ENCODE assay signal across 8 mouse cellular contexts in the genomic region with DNA sequence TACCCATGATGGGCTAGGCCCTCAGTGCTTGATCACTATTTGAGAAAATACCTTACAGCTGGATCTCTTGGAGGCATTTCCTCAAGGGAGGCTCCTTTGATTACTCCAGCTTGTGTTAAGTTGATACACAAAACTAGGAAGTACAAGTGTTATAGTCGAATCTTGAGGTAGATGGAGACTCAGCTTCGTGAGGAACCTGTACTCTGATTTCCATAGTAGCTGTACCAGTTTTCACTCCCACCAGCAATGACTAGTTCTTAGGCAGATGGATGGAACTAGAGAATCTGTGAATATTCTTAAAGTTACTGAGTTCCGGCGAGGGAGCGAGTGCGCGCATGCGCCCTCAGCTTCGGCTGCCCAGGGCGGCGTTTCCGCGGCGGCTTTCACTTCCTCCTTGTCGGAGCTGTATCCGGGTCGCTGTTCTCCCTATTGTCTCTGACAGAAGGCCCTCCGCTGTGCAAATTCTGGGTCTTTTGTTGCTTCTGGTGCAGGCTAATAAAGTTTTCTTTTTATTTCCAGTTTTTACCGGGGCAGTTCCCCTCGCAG. TPM values are rescaled to one million over a fixed set of nuclear protein-coding genes. Genes with fewer than 3 reads are reported as not detected.
A peak's percentile ranks its signal among the peaks of the same experiment; 100 is the strongest.
DNase-seq lines count a peak whose midpoint lies in the region; ATAC-seq lines count a peak whose summit lies in the region.

No protein-coding gene starts in this region.

- H3K27me3 ChIP-seq in hindbrain, embryonic 16.5 days (replicated peaks; ENCODE audit: control insufficient read depth, insufficient read depth, low read length), result no peaks in the 10 kb centered on the region

- H3K36me3 ChIP-seq in hindbrain, embryonic 16.5 days (ENCODE audit: control insufficient read depth, insufficient read depth, low read length), result no peaks in the 10 kb centered on the region
- no peaks in the 10 kb centered on the region for H3K36me3 ChIP-seq in macrophage (ENCODE audit: inconsistent target)

- no peaks in the 10 kb centered on the region for H3K9me3 ChIP-seq in hindbrain, embryonic 16.5 days (ENCODE audit: control insufficient read depth, low read length)

- H3K4me2 ChIP-seq in hindbrain, embryonic 16.5 days (ENCODE audit: low read length), result peak overlapping the region; percentile 59

- H3K79me2 ChIP-seq in macrophage (ENCODE audit: inconsistent target), result peaks cover 40% of the 10 kb centered on the region

- peak overlapping the region; percentile 97 for H3K9ac ChIP-seq in hindbrain, embryonic 16.5 days (ENCODE audit: low read depth, low read length)

- peak; percentile 89 for DNase-seq in T-cell, adult 2 months (ENCODE audit: low spot score)
- peak; percentile 84 to 91 for DNase-seq in cerebellum, postnatal 25 days
- peak; percentile 85 to 88 for DNase-seq in frontal cortex, postnatal 36 days (ENCODE audit: low spot score in 2 of 2)
- peak; percentile 85 to 93 for DNase-seq in left cerebral cortex, adult 18-20 months (ENCODE audit: low spot score in 2 of 2)
- DNase-seq in right cerebral cortex, postnatal 10 days (ENCODE audit: low spot score in 2 of 2), result peak; percentile 95
- peak; percentile 75 for DNase-seq in urinary bladder, postnatal 25 days (ENCODE audit: low spot score)

- H3K4me3 ChIP-seq in hindbrain, embryonic 16.5 days (ENCODE audit: low read length), result peak overlapping the region; percentile 85
- H3K4me3 ChIP-seq in macrophage (ENCODE audit: inconsistent target), result peak overlapping the region; percentile 76

- peak overlapping the region; percentile 98 for H3K27ac ChIP-seq in hindbrain, embryonic 16.5 days (ENCODE audit: low read depth, low read length)
- peak overlapping the region; percentile 54 for H3K27ac ChIP-seq in macrophage

- under 1% methylated on average over 20 of the region's 20 CpGs for WGBS in hindbrain, embryonic 16.5 days
- under 1% methylated on average over 18 of the region's 20 CpGs for WGBS in macrophage (ENCODE audit: missing documents)

- peak; percentile 97 for ATAC-seq in hindbrain, embryonic 16.5 days

- H3K4me1 ChIP-seq in hindbrain, embryonic 16.5 days (ENCODE audit: control insufficient read depth, insufficient read depth, low read depth, low read length), result peaks cover 15% of the 10 kb centered on the region

RNA-seq across cellular contexts. Expression of a gene that starts 18.0 kb away (rescaled TPM):
- 70.7 and 74.3 TPM in 2 replicates for polyA plus RNA-seq in hindbrain, embryonic 16.5 days (2015; fragmentation: Nextera tagmentation; extraction: Ambion mirVana)
- total RNA-seq in left cerebral cortex, adult 18-20 months (2021), result 10 to 100 TPM; 71.1 to 72.7 TPM
- 100 to 1,000 TPM in 16 of 26 experiments, 10 to 100 TPM in 10; 23.1 to 184 (median 135) TPM for total RNA-seq in macrophage (2018; cell fraction: chromatin; rRNA removed)
- 10 to 100 TPM; 11.8 to 29.2 (median 22.4) TPM for total RNA-seq in macrophage (2018; cell fraction: cytosol; rRNA removed)
- 100 to 1,000 TPM in 8 of 26 experiments, 10 to 100 TPM in 18; 19.1 to 137 (median 66.0) TPM for total RNA-seq in macrophage (2018; cell fraction: nucleus; rRNA removed)
- 19.0 to 29.8 TPM (median 22.2 TPM) in 3 replicates for polyA plus RNA-seq in macrophage (2018)

RNA-seq across cellular contexts. Expression of a gene that starts 18.3 kb away (rescaled TPM):
- polyA plus RNA-seq in hindbrain, embryonic 16.5 days (2015; fragmentation: Nextera tagmentation; extraction: Ambion mirVana), result 1,100 and 1,290 TPM in 2 replicates
- total RNA-seq in left cerebral cortex, adult 18-20 months (2021), result 100 to 1,000 TPM; 697 to 736 TPM
- 10 to 100 TPM in 8 of 26 experiments, 1 to 10 TPM in 18; 1.6 to 36.6 (median 6.8) TPM for total RNA-seq in macrophage (2018; cell fraction: chromatin; rRNA removed)
- total RNA-seq in macrophage (2018; cell fraction: cytosol; rRNA removed), result 100 to 1,000 TPM; 165 to 293 (median 213) TPM
- 10 to 100 TPM in 25 of 26 experiments, 1 to 10 TPM in 1; 8.7 to 54.8 (median 25.6) TPM for total RNA-seq in macrophage (2018; cell fraction: nucleus; rRNA removed)
- 154 to 384 TPM (median 314 TPM) in 3 replicates for polyA plus RNA-seq in macrophage (2018)

Comparison
In these comparisons a context has a peak if more than half of its experiments do, and no peak if none do; other contexts are left out.
1. Peak in every context shown above with its lines: DNase-seq, ATAC-seq, H3K4me3 ChIP-seq and H3K27ac ChIP-seq.